Mouse (Mus musculus): ENCODE results near the gene Uxs1.

Uxs1 gene

DNA sequence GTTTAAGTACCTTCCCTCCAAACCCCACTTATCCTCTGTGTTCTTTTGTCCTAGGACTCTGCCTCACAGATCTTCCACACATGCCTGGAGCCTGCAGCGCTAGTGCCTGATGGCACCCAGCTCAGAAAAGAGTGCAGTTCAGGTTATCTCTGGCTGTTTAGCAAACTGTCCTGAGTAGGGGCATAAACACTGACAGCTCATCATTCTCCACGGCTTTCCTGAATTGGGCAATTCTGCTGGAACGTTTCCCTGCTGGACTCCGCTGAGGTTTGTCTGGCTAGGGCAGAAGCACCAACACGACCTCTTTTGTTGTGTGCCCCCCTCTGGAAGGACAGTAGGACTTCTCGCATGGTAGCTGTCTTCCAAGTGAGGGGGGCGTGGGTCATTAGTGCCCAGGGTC, 109.6 kb downstream of the Uxs1 start:
- DNase-seq, result no peak

DNA sequence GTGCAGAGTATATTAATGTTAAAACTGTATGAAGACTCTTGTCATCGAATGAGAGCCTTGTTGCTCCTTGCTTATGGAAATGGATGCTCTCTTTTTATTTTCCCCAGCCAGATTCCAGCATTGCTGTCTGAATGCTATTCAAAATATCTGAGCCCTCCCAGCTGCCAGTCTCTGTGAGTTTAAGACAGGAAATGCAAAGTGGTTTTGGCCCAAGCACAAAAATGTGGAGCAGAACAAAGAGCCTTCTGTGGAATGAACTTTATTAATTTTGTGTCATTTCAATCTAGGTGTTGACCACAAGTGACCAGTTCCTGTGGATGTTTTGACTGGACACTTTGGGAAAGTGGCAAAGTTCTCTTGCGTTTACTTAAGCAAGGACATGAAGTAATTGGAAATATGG, 112.8 kb downstream of the Uxs1 start:
- DNase-seq, result peak; percentile 74

GRCm38 (mm10) chr1:43698577-43699000, 129.0 kb downstream of the Uxs1 start:
- DNase-seq, result peak; percentile 55
